Mouse (Mus musculus): Measurements from ENCODE around the gene Tbc1d2b. TPM values are rescaled to one million over a fixed set of nuclear protein-coding genes. Genes with fewer than 3 reads are reported as not detected.
A peak's percentile ranks its signal among the peaks of the same experiment; 100 is the strongest.

Gene Tbc1d2b
- polyA plus RNA-seq, 1 experiment from 2014 or later = 8.7 TPM

GRCm38 (mm10) chr9:90260600-90261375, 9.8 kb downstream of the Tbc1d2b start:
- Histone ChIP-seq H3K27me3 (ENCODE audit: control insufficient read depth, insufficient read depth, low read length) (no peaks in the 10 kb centered on the region), H3K9ac (ENCODE audit: low read length) (no peak overlapping the region), H3K4me3 (ENCODE audit: low read depth, low read length) (no peak overlapping the region), H3K27ac (ENCODE audit: low read depth, low read length) (no peak overlapping the region), H3K4me2 (no peak overlapping the region), H3K4me1 (ENCODE audit: control insufficient read depth, insufficient read depth, low read length) (peaks cover 4% of the 10 kb centered on the region), H3K9me3 (ENCODE audit: control insufficient read depth, low read length) (no peaks in the 10 kb centered on the region), H3K36me3 (ENCODE audit: control insufficient read depth, insufficient read depth, low read length) (no peaks in the 10 kb centered on the region)
- 75% methylated on average over 13 of the region's 13 CpGs for WGBS
- DNase-seq (ENCODE audit: low spot score, missing footprints) (no peak), ATAC-seq (ENCODE audit: low FRiP score) (no peak)

GRCm38 (mm10) chr9:90260079-90260478, 10.5 kb downstream of the Tbc1d2b start:
- no peaks in the 10 kb centered on the region for H3K9me3 ChIP-seq (ENCODE audit: control insufficient read depth, low read length)
- H3K4me3 ChIP-seq (ENCODE audit: low read depth, low read length) = no peak overlapping the region
- H3K9ac ChIP-seq (ENCODE audit: low read length) = no peak overlapping the region
- WGBS = 81% methylated on average over 6 of the region's 6 CpGs
- H3K36me3 ChIP-seq (ENCODE audit: control insufficient read depth, insufficient read depth, low read length) = no peaks in the 10 kb centered on the region
- ATAC-seq (ENCODE audit: low FRiP score) = no peak
- no peak for DNase-seq (ENCODE audit: low spot score, missing footprints)
- H3K27me3 ChIP-seq (ENCODE audit: control insufficient read depth, insufficient read depth, low read length) = no peaks in the 10 kb centered on the region
- H3K27ac ChIP-seq (ENCODE audit: low read depth, low read length) = no peak overlapping the region
- no peak overlapping the region for H3K4me2 ChIP-seq
- H3K4me1 ChIP-seq (ENCODE audit: control insufficient read depth, insufficient read depth, low read length) = peaks cover 6% of the 10 kb centered on the region

GRCm38 (mm10) chr9:90259400-90259950, 11.1 kb downstream of the Tbc1d2b start:
- Histone ChIP-seq H3K27me3 (ENCODE audit: control insufficient read depth, insufficient read depth, low read length) (no peaks in the 10 kb centered on the region), H3K36me3 (ENCODE audit: control insufficient read depth, insufficient read depth, low read length) (no peaks in the 10 kb centered on the region), H3K4me2 (no peak overlapping the region), H3K27ac (ENCODE audit: low read depth, low read length) (no peak overlapping the region), H3K9ac (ENCODE audit: low read length) (no peak overlapping the region), H3K4me1 (ENCODE audit: control insufficient read depth, insufficient read depth, low read length) (peaks cover 6% of the 10 kb centered on the region), H3K9me3 (ENCODE audit: control insufficient read depth, low read length) (no peaks in the 10 kb centered on the region), H3K4me3 (ENCODE audit: low read depth, low read length) (no peak overlapping the region)
- ATAC-seq (ENCODE audit: low FRiP score) = no peak
- no peak for DNase-seq (ENCODE audit: low spot score, missing footprints)
- WGBS = 91% methylated on average over 12 of the region's 12 CpGs

GRCm38 (mm10) chr9:90257754-90258531, 12.7 kb downstream of the Tbc1d2b start:
- no peaks in the 10 kb centered on the region for H3K9me3 ChIP-seq (ENCODE audit: control insufficient read depth, low read length)
- no peaks in the 10 kb centered on the region for H3K27me3 ChIP-seq (ENCODE audit: control insufficient read depth, insufficient read depth, low read length)
- H3K27ac ChIP-seq (ENCODE audit: low read depth, low read length) = no peak overlapping the region
- no peak overlapping the region for H3K4me2 ChIP-seq
- H3K4me3 ChIP-seq (ENCODE audit: low read depth, low read length) = no peak overlapping the region
- no peak overlapping the region for H3K9ac ChIP-seq (ENCODE audit: low read length)
- DNase-seq (ENCODE audit: low spot score, missing footprints) (no peak), ATAC-seq (ENCODE audit: low FRiP score) (no peak)
- 91% methylated on average over 13 of the region's 13 CpGs for WGBS
- no peaks in the 10 kb centered on the region for H3K36me3 ChIP-seq (ENCODE audit: control insufficient read depth, insufficient read depth, low read length)
- peaks cover 6% of the 10 kb centered on the region for H3K4me1 ChIP-seq (ENCODE audit: control insufficient read depth, insufficient read depth, low read length)

- Histone ChIP-seq H3K27me3 (ENCODE audit: control insufficient read depth, insufficient read depth, low read length) (no peaks in the 10 kb centered on the region), H3K4me3 (ENCODE audit: low read depth, low read length) (no peak overlapping the region), H3K4me2 (no peak overlapping the region), H3K27ac (ENCODE audit: low read depth, low read length) (no peak overlapping the region), H3K4me1 (ENCODE audit: control insufficient read depth, insufficient read depth, low read length) (peaks cover 6% of the 10 kb centered on the region), H3K9me3 (ENCODE audit: control insufficient read depth, low read length) (no peaks in the 10 kb centered on the region), H3K9ac (ENCODE audit: low read length) (no peak overlapping the region), H3K36me3 (ENCODE audit: control insufficient read depth, insufficient read depth, low read length) (no peaks in the 10 kb centered on the region)
- WGBS = 83% methylated on average over 7 of the region's 7 CpGs
- no peak for DNase-seq (ENCODE audit: low spot score, missing footprints)
- ATAC-seq (ENCODE audit: low FRiP score) = no peak
These were observed 13.4 kb downstream of the Tbc1d2b start for GRCm38 (mm10) chr9:90257220-90257619.

GRCm38 (mm10) chr9:90255844-90256405, 14.7 kb downstream of the Tbc1d2b start:
- no peaks in the 10 kb centered on the region for H3K27me3 ChIP-seq (ENCODE audit: control insufficient read depth, insufficient read depth, low read length)
- peak; percentile 61; the same call in 1 of the 2 replicates for ATAC-seq (ENCODE audit: low FRiP score)
- no peak for DNase-seq (ENCODE audit: low spot score, missing footprints)
- no peak overlapping the region for H3K27ac ChIP-seq (ENCODE audit: low read depth, low read length)
- 38% methylated on average over 6 of the region's 6 CpGs for WGBS
- peaks cover 6% of the 10 kb centered on the region for H3K4me1 ChIP-seq (ENCODE audit: control insufficient read depth, insufficient read depth, low read length)
- H3K9ac ChIP-seq (ENCODE audit: low read length) = no peak overlapping the region
- H3K36me3 ChIP-seq (ENCODE audit: control insufficient read depth, insufficient read depth, low read length) = no peaks in the 10 kb centered on the region
- no peaks in the 10 kb centered on the region for H3K9me3 ChIP-seq (ENCODE audit: control insufficient read depth, low read length)
- no peak overlapping the region for H3K4me2 ChIP-seq
- H3K4me3 ChIP-seq (ENCODE audit: low read depth, low read length) = no peak overlapping the region

GRCm38 (mm10) chr9:90253181-90253580, 17.4 kb downstream of the Tbc1d2b start:
- Histone ChIP-seq H3K9ac (ENCODE audit: low read length) (no peak overlapping the region), H3K4me2 (no peak overlapping the region), H3K36me3 (ENCODE audit: control insufficient read depth, insufficient read depth, low read length) (no peaks in the 10 kb centered on the region), H3K4me3 (ENCODE audit: low read depth, low read length) (no peak overlapping the region), H3K9me3 (ENCODE audit: control insufficient read depth, low read length) (no peaks in the 10 kb centered on the region), H3K4me1 (ENCODE audit: control insufficient read depth, insufficient read depth, low read length) (peaks cover 6% of the 10 kb centered on the region), H3K27me3 (ENCODE audit: control insufficient read depth, insufficient read depth, low read length) (no peaks in the 10 kb centered on the region), H3K27ac (ENCODE audit: low read depth, low read length) (no peak overlapping the region)
- ATAC-seq (ENCODE audit: low FRiP score) = no peak
- WGBS = 93% methylated on average over 2 of the region's 2 CpGs
- no peak for DNase-seq (ENCODE audit: low spot score, missing footprints)

- H3K36me3 ChIP-seq (ENCODE audit: control insufficient read depth, insufficient read depth, low read length) = no peaks in the 10 kb centered on the region
- 88% methylated on average over 13 of the region's 13 CpGs for WGBS
- H3K27me3 ChIP-seq (ENCODE audit: control insufficient read depth, insufficient read depth, low read length) = no peaks in the 10 kb centered on the region
- H3K27ac ChIP-seq (ENCODE audit: low read depth, low read length) = no peak overlapping the region
- H3K4me2 ChIP-seq = no peak overlapping the region
- no peaks in the 10 kb centered on the region for H3K9me3 ChIP-seq (ENCODE audit: control insufficient read depth, low read length)
- no peak for ATAC-seq (ENCODE audit: low FRiP score)
- H3K9ac ChIP-seq (ENCODE audit: low read length) = no peak overlapping the region
- DNase-seq (ENCODE audit: low spot score, missing footprints) = peak; percentile 17
- H3K4me1 ChIP-seq (ENCODE audit: control insufficient read depth, insufficient read depth, low read length) = peaks cover 6% of the 10 kb centered on the region
- H3K4me3 ChIP-seq (ENCODE audit: low read depth, low read length) = no peak overlapping the region
These were observed 19.4 kb downstream of the Tbc1d2b start for GRCm38 (mm10) chr9:90250964-90251750.
